Mouse (Mus musculus) neural tube, embryonic 15.5 days (tissue): ENCODE results near the gene Gm13287. TPM values are rescaled to one million over a fixed set of nuclear protein-coding genes. Genes with fewer than 3 reads are reported as not detected.
"Not testable (repeated sequence)": the region's sequence is repeated elsewhere in the genome, so short reads cannot be mapped to it uniquely, and the experiment has no call there.

Experiments used
- ATAC-seq: fragments of 200-750 bp; cut with Nextera tagmentation; 2 replicates; pipeline ENCODE4 v1.8.0; 2017; ENCODE audit warnings: mild to moderate bottlenecking, moderate TSS enrichment, moderate library complexity; ENCODE audit not compliant: low FRiP score
- H3K27ac ChIP-seq: fragments of 300-500 bp; sonication (generic); replicated peaks from 2 replicates; pipeline ENCODE4 v1.5.1; 2015; ENCODE audit warnings: mild to moderate bottlenecking, inconsistent platforms
- H3K27me3 ChIP-seq: fragments of 300-500 bp; sonication (generic); replicated peaks from 2 replicates; pipeline ENCODE4 v1.6.1; 2015; ENCODE audit warnings: inconsistent platforms
- H3K36me3 ChIP-seq: fragments of 300-500 bp; sonication (generic); 2 replicates; pipeline ENCODE4 v1.6.1; 2015; ENCODE audit warnings: inconsistent platforms
- H3K4me1 ChIP-seq: fragments of 300-500 bp; sonication (generic); 2 replicates; pipeline ENCODE4 v1.6.1; 2015; ENCODE audit warnings: inconsistent platforms
- H3K4me2 ChIP-seq: fragments of 300-500 bp; sonication (generic); 2 replicates; pipeline ENCODE4 v1.6.1; 2015; ENCODE audit warnings: inconsistent platforms, mild to moderate bottlenecking, moderate library complexity
- H3K4me3 ChIP-seq: fragments of 300-500 bp; sonication (generic); replicated peaks from 2 replicates; pipeline ENCODE4 v1.5.1; 2015; ENCODE audit warnings: mild to moderate bottlenecking, inconsistent platforms
- H3K9ac ChIP-seq: fragments of 300-500 bp; sonication (generic); replicated peaks from 2 replicates; pipeline ENCODE4 v1.6.1; 2015; ENCODE audit warnings: mild to moderate bottlenecking, inconsistent platforms
- H3K9me3 ChIP-seq: fragments of 300-500 bp; sonication (generic); replicated peaks from 2 replicates; pipeline ENCODE4 v1.6.1; 2016; ENCODE audit warnings: inconsistent platforms
- WGBS: fragments of 180-500 bp; shearing (Covaris S2); methylation state at CpG from one replicate; pipeline ENCODE4 v1.1.7; 2015; ENCODE audit warnings: mixed read lengths; 5-methylcytosine and 5-hydroxymethylcytosine counted together
- polyA plus RNA-seq: library from polyadenylated mRNA; unstranded; fragments of >200 nt; fragmentation: Nextera tagmentation; extraction: Ambion mirVana; gene quantifications from 2 replicates; pipeline ENCODE4 v1.2.1, GENCODE M21; 2015

Gm13287 gene
- polyA plus RNA-seq: not detected in 2 replicates

DNA sequence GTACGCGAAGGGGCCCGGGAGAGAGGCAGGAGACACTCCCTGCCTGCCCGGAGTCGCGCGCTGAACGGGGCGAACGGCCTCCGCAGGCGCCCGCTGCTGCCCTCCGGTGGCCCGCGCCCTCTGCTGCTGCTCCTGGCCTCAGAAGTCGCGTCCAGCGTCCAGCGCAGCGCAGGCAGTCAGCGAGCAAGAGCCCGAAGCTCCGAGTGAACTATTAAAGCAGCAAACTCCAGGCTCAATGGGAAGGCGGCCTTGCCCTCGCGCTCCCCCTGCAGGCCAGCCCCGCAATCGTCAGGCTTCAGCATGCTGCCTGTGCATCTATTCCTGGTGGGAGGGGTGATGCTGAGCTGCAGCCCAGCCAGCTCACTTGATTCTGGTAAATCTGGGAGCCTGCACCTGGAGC, at the start of gene Gm13287:
TSS of gene Gm13287 (plus strand) at position 301 of the 400 bp plus-strand sequence.
- no CpG with 5 or more reads among the region's 29 CpGs for WGBS
- H3K4me1 ChIP-seq, H3K4me2 ChIP-seq: not testable (repeated sequence)

DNA sequence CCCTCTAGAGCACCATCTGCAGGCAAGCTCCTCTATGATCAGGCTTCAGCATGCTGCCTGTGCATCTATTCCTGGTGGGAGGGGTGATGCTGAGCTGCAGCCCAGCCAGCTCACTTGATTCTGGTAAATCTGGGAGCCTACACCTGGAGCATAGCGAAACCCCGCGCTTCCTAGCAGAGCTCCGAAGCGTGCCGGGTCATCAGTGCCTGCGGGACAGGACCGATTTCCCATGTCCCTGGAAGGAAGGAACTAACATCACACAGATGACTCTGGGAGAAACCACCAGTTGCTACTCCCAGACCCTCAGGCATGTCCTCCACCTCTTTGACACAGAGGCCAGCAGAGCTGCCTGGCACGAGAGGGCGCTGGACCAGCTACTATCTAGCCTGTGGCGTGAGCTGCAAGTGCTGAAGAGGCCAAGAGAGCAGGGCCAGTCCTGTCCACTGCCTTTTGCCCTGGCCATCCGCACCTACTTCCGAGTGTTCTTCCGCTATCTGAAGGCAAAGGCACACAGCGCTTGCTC, 48.2 kb upstream of the Gm13287 start, which contains the start of gene Gm13271:
TSS of gene Gm13271 (plus strand) at position 51 of the 523 bp plus-strand sequence.
- H3K9me3 ChIP-seq, ATAC-seq, H3K4me1 ChIP-seq, H3K27ac ChIP-seq, H3K36me3 ChIP-seq, H3K4me3 ChIP-seq, H3K9ac ChIP-seq, H3K4me2 ChIP-seq, H3K27me3 ChIP-seq: not testable (repeated sequence)
- 82% methylated on average over 15 of the region's 15 CpGs for WGBS

More for the DNA sequence above, at the start of gene Gm13287:
- H3K27me3 ChIP-seq, H3K36me3 ChIP-seq, H3K27ac ChIP-seq, ATAC-seq, H3K9ac ChIP-seq, H3K4me3 ChIP-seq, H3K9me3 ChIP-seq: not testable (repeated sequence)

DNA sequence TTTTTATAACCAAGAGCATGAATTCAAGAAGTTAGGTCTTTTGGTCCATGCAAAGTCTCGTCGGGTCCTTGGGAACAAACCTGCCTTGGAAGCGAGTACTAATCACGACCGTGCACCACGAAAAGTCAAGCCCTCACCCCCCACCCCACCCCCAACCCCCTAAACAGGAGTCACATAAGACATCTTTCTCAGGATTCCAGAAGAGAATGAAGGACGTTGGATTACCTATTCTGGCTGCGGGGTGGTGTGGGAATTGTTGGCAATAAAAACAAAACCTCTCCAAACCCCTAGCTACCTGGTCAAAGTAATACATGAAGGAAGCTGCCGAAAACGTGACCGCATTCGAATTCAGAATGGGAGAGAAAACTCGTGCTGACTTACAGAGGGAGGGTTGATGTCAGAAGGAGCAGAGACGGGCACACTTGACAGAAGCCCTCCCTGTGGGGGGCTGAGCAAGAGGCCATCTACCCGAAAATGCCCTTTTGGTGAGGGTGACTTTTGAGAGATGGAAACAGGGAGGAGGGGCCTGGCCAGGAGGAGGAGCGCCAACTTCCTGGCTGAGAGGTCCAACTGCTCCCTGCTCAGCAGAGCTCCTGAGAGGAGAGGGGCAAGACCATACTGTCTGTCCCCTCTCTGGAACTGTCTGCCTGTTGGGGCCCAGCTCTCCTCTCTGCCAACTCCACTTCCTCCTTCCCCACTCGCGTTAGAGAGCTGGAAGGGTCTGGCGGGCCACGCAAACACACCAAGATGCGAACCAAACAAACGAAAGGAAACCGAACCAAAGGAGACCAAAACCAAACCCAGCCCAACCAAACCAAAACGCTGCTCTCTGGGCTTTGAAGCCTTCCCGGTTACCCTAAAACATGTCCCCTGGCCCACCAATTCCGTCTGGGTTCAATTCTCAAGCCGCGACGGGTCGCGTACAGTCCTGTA, 46.2 kb upstream of the Gm13287 start:
- not testable (repeated sequence) for H3K27me3 ChIP-seq, H3K9me3 ChIP-seq, H3K36me3 ChIP-seq, H3K4me1 ChIP-seq, ATAC-seq
- Histone ChIP-seq H3K4me3 (peak overlapping the region; percentile 47), H3K9ac (peak overlapping the region; percentile 33), H3K27ac (peak overlapping the region; percentile 74), H3K4me2 (peak overlapping the region; percentile 68)
- WGBS: 12% methylated on average over 29 of the region's 31 CpGs

DNA sequence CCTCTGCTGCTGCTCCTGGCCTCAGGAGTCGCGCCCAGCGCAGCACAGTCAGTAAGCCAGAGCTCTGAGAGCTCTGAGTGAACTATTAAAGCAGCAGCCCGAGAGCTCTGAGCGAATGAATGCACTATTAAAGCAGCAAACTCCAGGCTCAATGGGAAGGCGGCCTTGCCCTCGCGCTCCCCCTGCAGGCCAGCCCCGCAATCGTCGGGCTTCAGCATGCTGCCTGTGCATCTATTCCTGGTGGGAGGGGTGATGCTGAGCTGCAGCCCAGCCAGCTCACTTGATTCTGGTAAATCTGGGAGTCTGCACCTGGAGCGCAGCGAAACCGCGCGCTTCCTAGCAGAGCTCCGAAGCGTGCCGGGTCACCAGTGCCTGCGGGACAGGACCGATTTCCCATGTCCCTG, 45.4 kb upstream of the Gm13287 start:
- WGBS: 2% methylated on average over 20 of the region's 21 CpGs
- H3K9ac ChIP-seq: peak overlapping the region; percentile 33
- peak overlapping the region; percentile 68 for H3K4me2 ChIP-seq
- H3K4me3 ChIP-seq: peak overlapping the region; percentile 47
- not testable (repeated sequence) for H3K36me3 ChIP-seq, H3K27me3 ChIP-seq, H3K9me3 ChIP-seq, H3K4me1 ChIP-seq
- peak overlapping the region; percentile 74 for H3K27ac ChIP-seq
- peak; percentile 100 for ATAC-seq

DNA sequence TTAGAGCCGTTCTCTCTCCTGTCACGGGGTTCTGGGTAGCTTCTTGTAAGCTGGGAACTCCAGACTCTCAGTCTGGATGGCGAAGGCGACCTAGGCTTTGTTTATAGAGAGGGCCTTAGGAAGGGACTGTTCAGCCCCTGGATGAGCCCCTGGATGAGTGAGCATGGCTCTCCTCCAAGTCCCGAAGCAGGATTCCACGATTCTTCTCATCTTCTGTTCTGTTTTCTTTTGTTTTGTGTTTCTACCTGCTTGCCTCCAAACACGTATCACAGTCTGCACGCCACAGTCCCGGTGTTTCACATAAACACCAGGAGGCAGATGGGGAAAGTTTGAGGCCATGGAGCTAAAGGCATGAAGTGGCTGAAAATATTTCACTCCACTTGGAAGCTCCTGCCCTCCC, 44.3 kb upstream of the Gm13287 start:
- ATAC-seq, H3K4me1 ChIP-seq, H3K27me3 ChIP-seq, H3K36me3 ChIP-seq, H3K27ac ChIP-seq, H3K9me3 ChIP-seq, H3K9ac ChIP-seq, H3K4me2 ChIP-seq, H3K4me3 ChIP-seq: not testable (repeated sequence)
- WGBS: 89% methylated on average over 9 of the region's 9 CpGs

DNA sequence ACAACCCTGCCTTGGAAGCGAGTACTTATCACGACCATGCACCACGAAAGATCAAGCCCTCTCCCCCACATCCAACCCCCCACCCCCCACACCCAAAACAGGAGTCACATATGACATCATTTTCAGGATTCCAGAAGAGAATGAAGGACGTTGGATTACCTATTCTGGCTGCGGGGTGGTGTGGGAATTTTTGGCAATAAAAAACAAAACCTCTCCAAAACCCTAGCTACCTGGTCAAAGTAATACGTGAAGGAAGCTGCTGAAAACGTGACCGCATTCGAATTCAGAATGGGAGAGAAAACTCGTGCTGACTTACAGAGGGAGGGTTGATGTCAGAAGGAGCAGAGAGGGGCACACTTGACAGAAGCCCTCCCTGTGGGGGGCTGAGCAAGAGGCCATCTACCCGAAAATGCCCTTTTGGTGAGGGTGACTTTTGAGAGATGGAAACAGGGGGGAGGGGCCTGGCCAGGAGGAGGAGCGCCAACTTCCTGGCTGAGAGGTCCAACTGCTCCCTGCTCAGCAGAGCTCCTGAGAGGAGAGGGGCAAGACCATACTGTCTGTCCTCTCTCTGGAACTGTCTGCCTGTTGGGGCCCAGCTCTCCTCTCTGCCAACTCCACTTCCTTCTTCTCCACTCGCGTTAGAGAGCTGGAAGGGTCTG, 43.3 kb upstream of the Gm13287 start, which contains the start of gene Gm13283:
TSS of gene Gm13283 (plus strand) at position 510 of the 659 bp plus-strand sequence.
- H3K9ac ChIP-seq, H3K27me3 ChIP-seq, H3K27ac ChIP-seq, H3K9me3 ChIP-seq, ATAC-seq, H3K36me3 ChIP-seq, H3K4me1 ChIP-seq: not testable (repeated sequence)
- Histone ChIP-seq H3K4me3 (peak within 1 kb of the TSS; percentile 36), H3K4me2 (peak within 1 kb of the TSS; percentile 68)
- 35% methylated on average over 9 of the region's 14 CpGs for WGBS

DNA sequence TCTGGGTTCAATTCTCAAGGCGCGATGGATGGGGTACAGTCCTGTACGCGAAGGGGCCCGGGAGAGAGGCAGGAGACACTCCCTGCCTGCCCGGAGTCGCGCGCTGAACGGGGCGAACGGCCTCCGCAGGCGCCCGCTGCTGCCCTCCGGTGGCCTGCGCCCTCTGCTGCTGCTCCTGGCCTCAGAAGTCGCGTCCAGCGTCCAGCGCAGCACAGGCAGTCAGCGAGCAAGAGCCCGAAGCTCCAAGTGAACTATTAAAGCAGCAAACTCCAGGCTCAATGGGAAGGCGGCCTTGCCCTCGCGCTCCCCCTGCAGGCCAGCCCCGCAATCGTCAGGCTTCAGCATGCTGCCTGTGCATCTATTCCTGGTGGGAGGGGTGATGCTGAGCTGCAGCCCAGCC, 42.6 kb upstream of the Gm13287 start:
- not testable (repeated sequence) for ATAC-seq, H3K27ac ChIP-seq, H3K36me3 ChIP-seq, H3K9ac ChIP-seq, H3K9me3 ChIP-seq, H3K27me3 ChIP-seq, H3K4me1 ChIP-seq
- Histone ChIP-seq H3K4me2 (peak overlapping the region; percentile 68), H3K4me3 (peak overlapping the region; percentile 36)
- 0% methylated on average over 25 of the region's 28 CpGs for WGBS

DNA sequence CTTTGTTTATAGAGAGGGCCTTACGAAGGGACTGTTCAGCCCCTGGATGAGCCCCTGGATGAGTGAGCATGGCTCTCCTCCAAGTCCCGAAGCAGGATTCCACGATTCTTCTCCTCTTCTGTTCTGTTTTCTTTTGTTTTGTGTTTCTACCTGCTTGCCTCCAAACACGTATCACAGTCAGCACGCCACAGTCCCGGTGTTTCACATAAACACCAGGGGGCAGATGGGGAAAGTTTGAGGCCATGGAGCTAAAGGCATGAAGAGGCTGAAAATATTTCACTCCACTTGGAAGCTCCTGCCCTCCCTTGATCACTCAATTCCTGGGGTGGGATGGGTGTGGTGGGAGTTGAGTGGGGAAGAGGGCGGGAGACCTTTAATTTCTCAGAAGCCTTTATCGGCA, 41.3 kb upstream of the Gm13287 start:
- H3K4me3 ChIP-seq, H3K27ac ChIP-seq, H3K9me3 ChIP-seq, ATAC-seq, H3K4me1 ChIP-seq, H3K36me3 ChIP-seq, H3K27me3 ChIP-seq, H3K4me2 ChIP-seq, H3K9ac ChIP-seq: not testable (repeated sequence)
- 71% methylated on average over 6 of the region's 8 CpGs for WGBS

DNA sequence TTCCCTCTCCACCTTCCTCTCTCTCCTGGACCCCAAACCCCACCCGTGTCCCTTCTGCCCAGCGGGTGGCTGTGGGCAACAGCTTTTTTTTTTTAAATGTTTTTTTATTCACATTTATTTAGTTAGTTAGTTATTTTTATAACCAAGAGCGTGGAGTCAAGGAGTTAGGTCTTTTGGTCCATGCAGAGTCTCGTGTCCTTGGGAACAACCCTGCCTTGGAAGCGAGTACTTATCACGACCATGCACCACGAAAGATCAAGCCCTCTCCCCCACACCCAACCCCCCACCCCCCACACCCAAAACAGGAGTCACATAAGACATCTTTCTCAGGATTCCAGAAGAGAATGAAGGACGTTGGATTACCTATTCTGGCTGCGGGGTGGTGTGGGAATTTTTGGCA, 40.7 kb upstream of the Gm13287 start:
- H3K4me2 ChIP-seq, H3K9me3 ChIP-seq, H3K36me3 ChIP-seq, H3K9ac ChIP-seq, H3K4me1 ChIP-seq, ATAC-seq, H3K27me3 ChIP-seq, H3K27ac ChIP-seq, H3K4me3 ChIP-seq: not testable (repeated sequence)
- WGBS: 63% methylated on average over 9 of the region's 9 CpGs

DNA sequence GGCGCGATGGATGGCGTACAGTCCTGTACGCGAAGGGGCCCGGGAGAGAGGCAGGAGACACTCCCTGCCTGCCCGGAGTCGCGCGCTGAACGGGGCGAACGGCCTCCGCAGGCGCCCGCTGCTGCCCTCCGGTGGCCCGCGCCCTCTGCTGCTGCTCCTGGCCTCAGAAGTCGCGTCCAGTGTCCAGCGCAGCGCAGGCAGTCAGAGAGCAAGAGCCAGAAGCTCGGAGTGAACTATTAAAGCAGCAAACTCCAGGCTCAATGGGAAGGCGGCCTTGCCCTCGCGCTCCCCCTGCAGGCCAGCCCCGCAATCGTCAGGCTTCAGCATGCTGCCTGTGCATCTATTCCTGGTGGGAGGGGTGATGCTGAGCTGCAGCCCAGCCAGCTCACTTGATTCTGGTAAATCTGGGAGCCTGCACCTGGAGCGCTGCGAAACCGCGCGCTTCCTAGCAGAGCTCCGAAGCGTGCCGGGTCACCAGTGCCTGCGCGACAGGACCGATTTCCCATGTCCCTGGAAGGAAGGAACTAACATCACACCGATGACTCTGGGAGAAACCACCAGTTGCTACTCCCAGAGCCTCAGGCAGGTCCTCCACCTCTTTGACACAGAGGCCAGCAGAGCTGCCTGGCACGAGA, 39.6 kb upstream of the Gm13287 start:
- H3K27ac ChIP-seq, H3K9me3 ChIP-seq, ATAC-seq, H3K9ac ChIP-seq, H3K4me1 ChIP-seq, H3K27me3 ChIP-seq, H3K36me3 ChIP-seq: not testable (repeated sequence)
- 4% methylated on average over 28 of the region's 42 CpGs for WGBS
- peak overlapping the region; percentile 38 for H3K4me3 ChIP-seq
- H3K4me2 ChIP-seq: peak overlapping the region; percentile 62

DNA sequence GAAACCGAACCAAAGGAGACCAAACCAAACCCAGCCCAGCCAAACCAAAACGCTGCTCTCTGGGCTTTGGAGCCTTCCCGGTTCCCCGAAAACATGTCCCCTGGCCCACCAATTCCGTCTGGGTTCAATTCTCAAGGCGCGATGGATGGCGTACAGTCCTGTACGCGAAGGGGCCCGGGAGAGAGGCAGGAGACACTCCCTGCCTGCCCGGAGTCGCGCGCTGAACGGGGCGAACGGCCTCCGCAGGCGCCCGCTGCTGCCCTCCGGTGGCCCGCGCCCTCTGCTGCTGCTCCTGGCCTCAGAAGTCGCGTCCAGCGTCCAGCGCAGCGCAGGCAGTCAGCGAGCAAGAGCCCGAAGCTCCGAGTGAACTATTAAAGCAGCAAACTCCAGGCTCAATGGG, 29.5 kb upstream of the Gm13287 start, which contains the start of gene Gm13290:
TSS of gene Gm13290 (plus strand) at position 301 of the 400 bp plus-strand sequence.
- not testable (repeated sequence) for H3K4me3 ChIP-seq, H3K4me2 ChIP-seq, H3K27me3 ChIP-seq, H3K9me3 ChIP-seq, H3K9ac ChIP-seq, H3K4me1 ChIP-seq, ATAC-seq, H3K27ac ChIP-seq, H3K36me3 ChIP-seq
- WGBS: no CpG with 5 or more reads among the region's 32 CpGs
